15 mouse cellular contexts compared by ENCODE assay signal in the genomic region with DNA sequence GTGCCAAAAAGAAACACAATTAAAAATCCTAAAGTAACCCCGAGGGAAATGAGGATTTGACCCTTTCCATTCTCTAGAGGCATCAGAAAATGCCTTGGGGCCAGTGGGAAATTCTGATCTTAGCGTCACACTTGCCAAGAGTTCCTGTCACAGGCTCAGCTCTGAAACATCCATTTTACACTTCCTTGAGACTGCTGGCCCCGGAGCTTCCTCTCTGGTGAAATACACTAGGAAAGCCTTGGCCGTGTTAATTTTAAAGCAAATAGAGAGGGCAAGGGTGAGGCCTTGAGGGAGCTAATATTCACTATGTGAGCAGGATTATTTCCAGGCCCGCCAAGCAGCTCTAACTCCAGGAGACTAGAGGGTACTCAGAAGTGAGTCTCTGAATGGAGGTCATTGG. TPM values are rescaled to one million over a fixed set of nuclear protein-coding genes. Genes with fewer than 3 reads are reported as not detected.
DNase-seq lines count a peak whose midpoint lies in the region; ATAC-seq lines count a peak whose summit lies in the region.
"Had no signal": no experiment of that assay in that cellular context is flagged by ENCODE, and none has a peak within 500 bp of the region (broad histone marks: within the 10 kb centered on the region; RNA-seq: fewer than 3 reads in every experiment).

No protein-coding gene starts in this region.

- no peaks in the 10 kb centered on the region; the same call in 1 of the 2 replicates for H3K36me3 ChIP-seq in heart, embryonic 11.5 days (ENCODE audit: control insufficient read depth, insufficient read depth, low read length)
- H3K36me3 ChIP-seq in heart, embryonic 16.5 days (ENCODE audit: control insufficient read depth, insufficient read depth), result peaks cover 31% of the 10 kb centered on the region

- H3K4me1 ChIP-seq in heart, embryonic 11.5 days (ENCODE audit: control insufficient read depth, insufficient read depth, low read length), result peaks cover under 1% of the 10 kb centered on the region; the same call in 1 of the 2 replicates
- peaks cover 8% of the 10 kb centered on the region for H3K4me1 ChIP-seq in heart, embryonic 16.5 days (ENCODE audit: control insufficient read depth, insufficient read depth, low read length)

- H3K27ac ChIP-seq in heart, embryonic 11.5 days (ENCODE audit: low read depth, low read length), result no peak overlapping the region
- peak overlapping the region; percentile 11; the same call in 1 of the 2 replicates for H3K27ac ChIP-seq in heart, embryonic 16.5 days (ENCODE audit: low read length)

- 57% methylated on average over 5 of the region's 5 CpGs for WGBS in heart, embryonic 11.5 days (ENCODE audit: insufficient replicate concordance)
- WGBS in heart, embryonic 16.5 days, result 51% methylated on average over 5 of the region's 5 CpGs

- H3K9me3 ChIP-seq in heart, embryonic 11.5 days (replicated peaks; ENCODE audit: control insufficient read depth, low read length), result no peaks in the 10 kb centered on the region
- no peaks in the 10 kb centered on the region for H3K9me3 ChIP-seq in heart, embryonic 16.5 days (replicated peaks; ENCODE audit: control insufficient read depth, low read length)

- H3K9ac ChIP-seq in heart, embryonic 11.5 days (ENCODE audit: low read depth, low read length), result no peak overlapping the region
- no peak overlapping the region for H3K9ac ChIP-seq in heart, embryonic 16.5 days (ENCODE audit: low read length)
- H3K9ac ChIP-seq: liver, postnatal 0 days had no signal

- no peak overlapping the region for H3K4me2 ChIP-seq in heart, embryonic 11.5 days
- no peak overlapping the region for H3K4me2 ChIP-seq in heart, embryonic 16.5 days (ENCODE audit: low read depth, low read length)

- no peaks in the 10 kb centered on the region for H3K27me3 ChIP-seq in heart, embryonic 11.5 days (ENCODE audit: control insufficient read depth, insufficient read depth, low read length)
- no peaks in the 10 kb centered on the region for H3K27me3 ChIP-seq in heart, embryonic 16.5 days (ENCODE audit: control insufficient read depth, insufficient read depth, low read length)
- H3K27me3 ChIP-seq: Patski had no signal

- DNase-seq in heart, adult 18-20 months, result peak; percentile 54 to 62
- peak; percentile 67 for DNase-seq in embryo, embryonic 10.5 days (ENCODE audit: low spot score)
- DNase-seq in kidney, postnatal 36 days, result peak; percentile 29 to 47
- DNase-seq in cerebellum, adult 11-12 months, result no peak
- DNase-seq in retina, embryonic 14.5 days (ENCODE audit: low spot score), result no peak
- DNase-seq: cerebellum, adult 9-11 months; gastrocnemius, postnatal 10 days; liver, postnatal 0 days; thymus, postnatal 4 days had no signal

- no peak overlapping the region for H3K4me3 ChIP-seq in heart, embryonic 11.5 days (ENCODE audit: low read depth, low read length)
- no peak overlapping the region for H3K4me3 ChIP-seq in heart, embryonic 16.5 days (ENCODE audit: low read length)
- H3K4me3 ChIP-seq: myocyte had no signal

- ATAC-seq in heart, embryonic 11.5 days (replicated peaks; ENCODE audit: insufficient number of reproducible peaks, low FRiP score, low TSS enrichment), result no peak
- no peak; the same call in 1 of the 2 replicates for ATAC-seq in heart, embryonic 16.5 days (replicated peaks; ENCODE audit: extremely low read depth, insufficient read depth, low FRiP score)
- ATAC-seq in erythroid progenitor cell, adult 5-6 weeks (replicated peaks; ENCODE audit: low FRiP score, poor library complexity, severe bottlenecking), result no peak
- ATAC-seq: inflammation-experienced regulatory T-cells, adult 6 months; liver, postnatal 0 days; Patski had no signal

RNA-seq across cellular contexts. Expression of gene Gm11096, which starts 8.4 kb away (rescaled TPM):
- not detected for total RNA-seq in heart, adult 18-20 months (2021)
- not detected in 2 replicates for polyA plus RNA-seq in heart, embryonic 11.5 days (2014; fragmentation: Nextera tagmentation; extraction: Ambion mirVana)
- polyA plus RNA-seq in heart, embryonic 16.5 days (2015; fragmentation: Nextera tagmentation; extraction: Ambion mirVana), result not detected in 2 replicates
- total RNA-seq in erythroid progenitor cell, adult 5-6 weeks (2015; ENCODE audit: low replicate concordance), result not detected in 2 replicates
- total RNA-seq in erythroid progenitor cell, adult 5-6 weeks (2017; ENCODE audit: low replicate concordance), result not detected in 2 replicates
- total RNA-seq: gastrocnemius, postnatal 10 days had no signal
- polyA plus RNA-seq: inflammation-experienced regulatory T-cells, adult 6 months; liver, postnatal 0 days; myocyte; Patski had no signal

Comparison
In these comparisons a context has a peak if more than half of its experiments do, and no peak if none do; other contexts are left out.
1. DNase-seq: peak in heart, adult 18-20 months (2 of 2), embryo, embryonic 10.5 days (single experiment) and kidney, postnatal 36 days (2 of 2); none in cerebellum, adult 11-12 months (single experiment) and retina, embryonic 14.5 days (single experiment).